Mouse (Mus musculus): Measurements from ENCODE around the gene Olfml2a.

The Olfml2a gene

GRCm38 (mm10) chr2:38931851-38932667 is at the start of gene Olfml2a:
Gene Olfml2a (plus strand): TSS chr2:38931978.
- peak; percentile 71 for DNase-seq (ENCODE audit: low spot score)

GRCm38 (mm10) chr2:38902866-38903265 is 28.9 kb upstream of the Olfml2a start:
- DNase-seq (ENCODE audit: low spot score) = no peak

GRCm38 (mm10) chr2:38904290-38904689 is 27.5 kb upstream of the Olfml2a start:
- DNase-seq (ENCODE audit: low spot score) = no peak

- no peak for DNase-seq (ENCODE audit: low spot score)
These were observed 25.7 kb upstream of the Olfml2a start for GRCm38 (mm10) chr2:38906097-38906496.

- DNase-seq (ENCODE audit: low spot score) = no peak
These were observed 23.2 kb upstream of the Olfml2a start for GRCm38 (mm10) chr2:38908604-38909003.

GRCm38 (mm10) chr2:38914517-38914916 is 17.3 kb upstream of the Olfml2a start:
- DNase-seq (ENCODE audit: low spot score) = no peak

- no peak for DNase-seq (ENCODE audit: low spot score)
These were observed 16.8 kb upstream of the Olfml2a start for GRCm38 (mm10) chr2:38914965-38915364.

- no peak for DNase-seq (ENCODE audit: low spot score)
These were observed 14.7 kb upstream of the Olfml2a start for GRCm38 (mm10) chr2:38916947-38917691.

GRCm38 (mm10) chr2:38921374-38921773 is 10.4 kb upstream of the Olfml2a start:
- DNase-seq (ENCODE audit: low spot score) = no peak

GRCm38 (mm10) chr2:38923471-38923870 is 8.3 kb upstream of the Olfml2a start:
- DNase-seq (ENCODE audit: low spot score) = no peak

GRCm38 (mm10) chr2:38923911-38924310 is 7.9 kb upstream of the Olfml2a start:
- DNase-seq (ENCODE audit: low spot score) = no peak

GRCm38 (mm10) chr2:38924571-38924970 is 7.2 kb upstream of the Olfml2a start:
- no peak for DNase-seq (ENCODE audit: low spot score)

GRCm38 (mm10) chr2:38925171-38926080 is 6.4 kb upstream of the Olfml2a start:
- DNase-seq (ENCODE audit: low spot score) = no peak

GRCm38 (mm10) chr2:38926145-38926891 is 5.5 kb upstream of the Olfml2a start:
- DNase-seq (ENCODE audit: low spot score) = peak; percentile 89

- peak; percentile 66 for DNase-seq (ENCODE audit: low spot score)
These were observed 4.4 kb upstream of the Olfml2a start, which contains the start of gene Nr6a1 for GRCm38 (mm10) chr2:38927115-38927979. Gene Nr6a1 (minus strand): TSS chr2:38927688.

- no peak for DNase-seq (ENCODE audit: low spot score)
These were observed 1.5 kb upstream of the Olfml2a start for GRCm38 (mm10) chr2:38930269-38930668.

GRCm38 (mm10) chr2:38933931-38934330 is 2.2 kb downstream of the Olfml2a start:
- no peak for DNase-seq (ENCODE audit: low spot score)

- no peak for DNase-seq (ENCODE audit: low spot score)
These were observed 3.2 kb downstream of the Olfml2a start for GRCm38 (mm10) chr2:38934936-38935335.

GRCm38 (mm10) chr2:38936721-38937378 is 5.1 kb downstream of the Olfml2a start:
- DNase-seq (ENCODE audit: low spot score) = no peak

- DNase-seq (ENCODE audit: low spot score) = no peak
These were observed 5.6 kb downstream of the Olfml2a start for GRCm38 (mm10) chr2:38937396-38937795.
